Mouse (Mus musculus) G1E (cell line): ENCODE results near the gene Zfpl1. TPM values are rescaled to one million over a fixed set of nuclear protein-coding genes. Genes with fewer than 3 reads are reported as not detected.
"Not testable (repeated sequence)": the region's sequence is repeated elsewhere in the genome, so short reads cannot be mapped to it uniquely, and the experiment has no call there.

Experiments
- ATAC-seq: 2 replicates; pipeline ENCODE4 v1.8.0; 2016; ENCODE audit warnings: mild to moderate bottlenecking; ENCODE audit not compliant: insufficient number of reproducible peaks, poor library complexity, low FRiP score, severe bottlenecking; ENCODE audit errors: extremely low read depth
- DNase-seq: peaks from one replicate; pipeline ENCODE4 v3.0.0; 2012; ENCODE audit warnings: low spot score
- H3K27me3 ChIP-seq: 2 replicates; pipeline ENCODE4 v1.6.1; 2012; ENCODE audit warnings: mild to moderate bottlenecking, low read length, inconsistent platforms; ENCODE audit not compliant: insufficient read depth
- H3K36me3 ChIP-seq: replicated peaks from 2 replicates; pipeline ENCODE3; 2012; ENCODE audit warnings: mild to moderate bottlenecking, inconsistent platforms
- H3K4me1 ChIP-seq: 2 replicates; pipeline ENCODE4 v1.6.1; 2012; ENCODE audit warnings: low read depth, low read length, inconsistent platforms, mixed read lengths; ENCODE audit not compliant: insufficient read depth
- H3K4me3 ChIP-seq: 2 replicates; pipeline ENCODE4 v1.5.1; 2012; ENCODE audit warnings: low read depth, mild to moderate bottlenecking, inconsistent platforms, low read length, moderate library complexity, mixed read lengths
- H3K9me3 ChIP-seq: replicated peaks from 2 replicates; pipeline ENCODE4 v1.6.1; 2012; ENCODE audit warnings: inconsistent platforms
- CTCF ChIP-seq: IDR thresholded peaks from 2 replicates; pipeline ENCODE4 v1.5.1; 2012; ENCODE audit warnings: low read depth, low read length, inconsistent platforms, mixed read lengths
- GATA1 ChIP-seq: IDR thresholded peaks from 2 replicates; pipeline ENCODE4 v1.6.1; 2012; ENCODE audit warnings: borderline replicate concordance, low read length, inconsistent platforms, mixed read lengths
- GATA2 ChIP-seq: IDR thresholded peaks from 2 replicates; pipeline ENCODE4 v1.6.1; 2012; ENCODE audit warnings: low read depth, low read length, inconsistent platforms, borderline replicate concordance
- POLR2AphosphoS5 ChIP-seq: IDR thresholded peaks from 2 replicates; pipeline ENCODE4 v1.6.1; 2012; ENCODE audit warnings: low read depth, low read length, inconsistent platforms; ENCODE audit not compliant: insufficient replicate concordance
- TAL1 ChIP-seq: conservative IDR thresholded peaks from 2 replicates; pipeline ENCODE4 v1.6.1; 2012; ENCODE audit warnings: low read depth, low read length, inconsistent platforms, mixed read lengths
- polyA plus RNA-seq: library from polyadenylated mRNA; stranded (reverse); fragments of >175 nt; gene quantifications from 2 replicates; pipeline ENCODE4 v1.2.3, GENCODE M21; 2012
- total RNA-seq, 2 experiments: library from RNA; stranded (forward) in 1 of 2; stranded (reverse) in 1 of 2; fragments of 200-1000 nt in 1 of 2; fragments of >200 nt in 1 of 2; fragmentation: Nextera tagmentation in 1 of 2; gene quantifications; 2 replicates each; pipeline ENCODE4 v1.2.3; 2014 to 2017

Gene Zfpl1
- total RNA-seq (2014; fragmentation: Nextera tagmentation) (21.6 and 24.5 TPM in 2 replicates), total RNA-seq (2017) (32.8 and 36.1 TPM in 2 replicates), polyA plus RNA-seq (56.3 and 59.9 TPM in 2 replicates)

GRCm38 (mm10) chr19:6084478-6085248, at the start of gene Zfpl1, which contains the start of gene Cdca5:
Zfpl1 (minus strand) TSS chr19:6084956.
Cdca5 (plus strand) TSS chr19:6084983.
- H3K9me3 ChIP-seq = no peaks in the 10 kb centered on the region
- peak; percentile 63 for ATAC-seq
- H3K27me3 ChIP-seq = no peaks in the 10 kb centered on the region
- H3K4me1 ChIP-seq = peaks cover 60% of the 10 kb centered on the region
- peak; percentile 84 for DNase-seq
- H3K4me3 ChIP-seq = peak within 1 kb of the TSS; percentile 93
- H3K36me3 ChIP-seq = peaks cover 85% of the 10 kb centered on the region
- no peak for TF ChIP-seq TAL1
- no peak for TF ChIP-seq GATA2
- TF ChIP-seq POLR2AphosphoS5 = no peak
- TF ChIP-seq GATA1 = no peak
- TF ChIP-seq CTCF = no peak

DNA sequence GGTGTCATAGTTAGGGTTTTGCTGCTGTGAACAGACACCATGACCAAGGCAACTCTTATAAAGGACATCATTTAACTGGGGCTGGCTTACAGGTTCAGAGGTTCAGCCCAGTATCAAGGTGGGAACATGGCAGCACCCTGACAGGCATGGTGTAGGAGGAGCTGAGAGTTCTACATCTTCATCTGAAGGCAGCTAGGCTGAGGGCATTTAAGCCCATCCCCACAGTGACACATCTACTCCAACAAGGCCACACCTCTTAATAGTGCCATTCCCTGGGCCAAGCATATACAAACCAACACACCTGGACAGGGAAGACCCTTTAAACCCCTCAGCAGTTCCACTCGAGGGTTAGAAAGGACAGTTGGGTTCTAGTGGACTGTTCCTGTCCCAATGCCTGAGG, 48.4 kb upstream of the Zfpl1 start:
- H3K27me3 ChIP-seq, ATAC-seq, DNase-seq, H3K4me3 ChIP-seq, H3K9me3 ChIP-seq: not testable (repeated sequence)
- Histone ChIP-seq H3K36me3 (peaks cover 53% of the 10 kb centered on the region), H3K4me1 (peaks cover 47% of the 10 kb centered on the region)

GRCm38 (mm10) chr19:6132171-6132827, 47.5 kb upstream of the Zfpl1 start:
- peaks cover 45% of the 10 kb centered on the region for H3K36me3 ChIP-seq
- ATAC-seq (no peak), DNase-seq (no peak)
- H3K4me3 ChIP-seq = no peak overlapping the region
- no peaks in the 10 kb centered on the region for H3K27me3 ChIP-seq
- H3K4me1 ChIP-seq = peaks cover 47% of the 10 kb centered on the region
- no peaks in the 10 kb centered on the region for H3K9me3 ChIP-seq
- TF ChIP-seq TAL1 (peak; percentile 30; the same call in 1 of the 2 replicates), CTCF (no peak)

DNA sequence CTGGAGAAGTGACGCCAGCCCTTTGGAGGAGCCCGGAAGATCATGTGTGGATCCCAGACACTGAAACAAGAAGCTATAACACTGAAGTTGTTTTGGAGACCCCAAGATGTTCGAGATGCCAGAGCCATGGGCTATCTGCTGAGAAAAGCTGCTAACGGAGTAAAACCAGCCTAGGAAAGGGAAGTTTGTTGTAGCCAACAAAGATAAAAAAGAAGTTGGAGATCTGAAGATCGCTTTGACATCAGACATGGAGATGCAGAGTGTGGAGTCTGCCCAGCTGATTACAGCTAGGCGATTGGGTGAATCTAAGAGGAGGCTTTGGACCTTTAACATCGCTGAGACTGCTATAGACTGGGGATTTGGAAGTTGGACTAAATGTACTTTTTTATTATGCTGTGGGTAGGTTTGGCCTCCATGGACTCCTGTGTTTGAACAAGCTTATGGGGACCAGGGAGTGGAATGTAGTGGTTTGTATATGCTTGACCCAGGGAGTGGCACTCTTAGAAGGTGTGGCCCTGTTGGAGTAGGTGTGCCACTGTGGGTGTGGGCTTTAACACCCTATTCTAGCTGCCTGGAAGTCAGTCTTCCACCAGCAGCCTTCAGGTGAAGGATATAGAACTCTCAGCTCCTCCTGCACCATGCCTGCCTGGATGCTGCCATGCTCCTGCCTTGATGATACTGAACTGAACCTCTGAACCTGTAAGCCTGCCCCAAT, 45.8 kb upstream of the Zfpl1 start:
- H3K36me3 ChIP-seq = peaks cover 30% of the 10 kb centered on the region
- H3K27me3 ChIP-seq, H3K9me3 ChIP-seq, H3K4me3 ChIP-seq, DNase-seq, ATAC-seq: not testable (repeated sequence)
- peaks cover 54% of the 10 kb centered on the region for H3K4me1 ChIP-seq

GRCm38 (mm10) chr19:6127760-6128341, 43.1 kb upstream of the Zfpl1 start, which contains the start of gene Snx15:
Snx15 (minus strand) TSS chr19:6128304.
- Histone ChIP-seq H3K27me3 (no peaks in the 10 kb centered on the region), H3K36me3 (peaks cover 20% of the 10 kb centered on the region), H3K4me1 (peaks cover 50% of the 10 kb centered on the region), H3K9me3 (no peaks in the 10 kb centered on the region), H3K4me3 (peak within 1 kb of the TSS; percentile 72)
- ATAC-seq (peak; percentile 83), DNase-seq (peak; percentile 86)
- TF ChIP-seq GATA2 = no peak

DNA sequence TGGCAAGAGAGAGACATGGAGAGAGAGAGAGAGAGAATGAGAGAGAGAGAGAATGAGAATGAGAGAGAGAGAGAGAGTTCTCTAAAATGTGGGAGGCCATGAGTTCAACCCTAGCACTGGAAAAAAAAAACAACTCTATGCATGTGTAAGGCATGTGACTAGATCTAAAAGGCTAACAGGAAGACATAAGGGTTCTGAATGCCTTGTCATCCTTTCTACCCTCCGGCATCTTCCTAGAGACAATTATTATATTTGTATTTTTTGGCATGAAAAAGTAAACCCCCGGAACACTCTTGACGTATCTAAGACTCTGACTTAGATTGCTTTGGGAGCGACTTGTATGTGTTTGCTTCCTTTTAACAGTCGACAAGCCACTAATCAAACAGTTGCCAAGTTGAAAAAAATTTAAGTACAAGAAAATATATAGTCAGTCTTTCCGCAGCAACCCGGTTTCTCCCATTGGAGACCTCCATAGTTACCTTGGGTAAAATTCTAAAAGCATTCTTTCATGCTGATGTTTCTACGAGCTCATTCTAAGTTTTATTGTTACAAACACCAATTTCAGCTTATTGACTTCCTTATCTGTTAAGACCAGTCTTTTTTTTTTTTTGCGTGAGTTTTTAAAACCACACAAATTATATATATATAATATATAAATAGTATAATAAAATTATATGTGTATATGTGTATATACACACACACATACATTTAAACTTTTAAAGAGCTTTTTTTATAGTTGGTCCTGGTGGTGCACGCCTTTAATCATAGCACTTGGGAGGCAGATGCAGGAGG, 42.2 kb upstream of the Zfpl1 start:
- Histone ChIP-seq H3K4me1 (peaks cover 41% of the 10 kb centered on the region), H3K9me3 (no peaks in the 10 kb centered on the region), H3K36me3 (peaks cover 27% of the 10 kb centered on the region), H3K4me3 (peak overlapping the region; percentile 72), H3K27me3 (no peaks in the 10 kb centered on the region)
- no peak for DNase-seq
- ATAC-seq = no peak
- no peak for TF ChIP-seq GATA1
- no peak for TF ChIP-seq TAL1
- TF ChIP-seq GATA2 = no peak
- no peak for TF ChIP-seq POLR2AphosphoS5
- TF ChIP-seq CTCF = no peak
